Mouse (Mus musculus) ES-E14 (cell line): ENCODE data around the gene Serpina3k.

Source experiments
- CHD2 ChIP-seq: IDR thresholded peaks from 2 replicates; pipeline ENCODE4 v1.6.1; 2014; ENCODE audit warnings: mild to moderate bottlenecking, low read depth, low read length, inconsistent platforms
- HCFC1 ChIP-seq: IDR thresholded peaks from 2 replicates; pipeline ENCODE4 v1.6.1; 2012; ENCODE audit warnings: low read length, inconsistent platforms, borderline replicate concordance; ENCODE audit not compliant: insufficient read depth
- MAFK ChIP-seq: IDR thresholded peaks from 2 replicates; pipeline ENCODE4 v1.6.1; 2014; ENCODE audit warnings: mild to moderate bottlenecking, low read depth, low read length, inconsistent platforms; ENCODE audit not compliant: insufficient read depth
- ZNF384 ChIP-seq: IDR thresholded peaks from 2 replicates; pipeline ENCODE4 v1.6.1; 2012; ENCODE audit warnings: low read depth, low read length, inconsistent platforms

DNA sequence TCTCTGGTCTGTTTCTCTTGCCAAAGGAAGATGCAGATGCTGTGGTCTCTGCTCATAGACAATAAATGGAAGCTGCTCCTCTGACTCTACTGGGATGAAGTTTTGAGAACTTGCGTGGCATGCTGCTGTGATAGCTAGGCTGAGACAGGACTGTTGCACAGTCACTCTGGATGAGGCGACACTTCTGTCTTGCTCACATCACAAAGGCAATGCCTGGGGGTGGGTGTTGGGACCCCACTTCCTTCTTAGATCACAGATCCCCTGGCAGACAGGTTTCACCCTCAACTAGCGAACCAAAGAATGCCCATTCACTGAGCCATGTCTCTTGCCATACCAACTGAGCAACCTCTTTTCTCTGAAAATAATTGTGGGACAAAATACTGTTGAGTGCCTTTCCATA, 419 bp downstream of the Serpina3k start:
- TF ChIP-seq ZNF384 (no peak), MAFK (no peak), HCFC1 (no peak), CHD2 (no peak)
